In genomic region chr16:11685735-11686340, GRCm38 (mm10) we compare ENCODE assay signal across 21 mouse cellular contexts.
A peak's percentile ranks its signal among the peaks of the same experiment; 100 is the strongest.
DNase-seq lines count a peak whose midpoint lies in the region; ATAC-seq and TF ChIP-seq lines count a peak whose summit lies in the region.
"Had no signal": no experiment of that assay in that cellular context is flagged by ENCODE, and none has a peak within 500 bp of the region (broad histone marks: within the 10 kb centered on the region; RNA-seq: fewer than 3 reads in every experiment).

No protein-coding gene starts in this region.

- no peaks in the 10 kb centered on the region for H3K79me2 ChIP-seq in heart, adult 2 months (replicated peaks; ENCODE audit: control insufficient read depth, insufficient read depth, low read length)
- no peaks in the 10 kb centered on the region for H3K79me2 ChIP-seq in CH12.LX (replicated peaks; ENCODE audit: control insufficient read depth, extremely low read depth, insufficient read depth, poor library complexity, severe bottlenecking)

- TF ChIP-seq RAD21 in CH12.LX (IDR thresholded peaks at IDR 0.05; ENCODE audit: low read depth, low read length): no peak

- dilution Hi-C loops in CH12.LX (cut with MboI; ENCODE audit: extremely low pct_ligation_motif_present, extremely low pct_unique_long_range_greater_than_20kb, low sequenced_read_pairs): no loop called here

- H3K27me3 ChIP-seq in heart, postnatal 0 days (ENCODE audit: control insufficient read depth, insufficient read depth, low read length): no peaks in the 10 kb centered on the region
- no peaks in the 10 kb centered on the region for H3K27me3 ChIP-seq in heart, adult 2 months (ENCODE audit: control insufficient read depth, insufficient read depth, low read length)
- no peaks in the 10 kb centered on the region for H3K27me3 ChIP-seq in CH12.LX (replicated peaks)
- H3K27me3 ChIP-seq: forebrain, embryonic 12.5 days; Patski; stomach, embryonic 15.5 days had no signal

- H3K4me1 ChIP-seq in heart, postnatal 0 days (ENCODE audit: control insufficient read depth, insufficient read depth): peaks cover 10% of the 10 kb centered on the region
- peaks cover 3% of the 10 kb centered on the region; the same call in 1 of the 2 replicates for H3K4me1 ChIP-seq in heart, adult 2 months (ENCODE audit: control insufficient read depth, insufficient read depth, low read length)
- H3K4me1 ChIP-seq in CH12.LX (ENCODE audit: control insufficient read depth in 1 of 2, insufficient read depth in 2 of 2): peaks cover 5 to 32% of the 10 kb centered on the region in 2 experiments; a peak in 3 of 4 replicates
- H3K4me1 ChIP-seq: embryonic facial prominence, embryonic 10.5 days; forebrain, embryonic 12.5 days; limb, embryonic 10.5 days; stomach, embryonic 15.5 days had no signal

- no peak for TF ChIP-seq POLR2A in heart, adult 2 months (IDR thresholded peaks at IDR 0.05; ENCODE audit: insufficient read depth, low read depth, low read length)
- no peak for TF ChIP-seq POLR2A in CH12.LX (IDR thresholded peaks at IDR 0.05; ENCODE audit: low read depth, low read length)

- 81% methylated on average over 3 of the region's 3 CpGs for WGBS in heart, postnatal 0 days
- 81% methylated on average over 3 of the region's 3 CpGs for WGBS in heart, adult 2 months

- peak; percentile 1 for DNase-seq in heart, postnatal 0 days (ENCODE audit: low spot score)
- DNase-seq in heart, adult 2 months: no peak
- peak; percentile 40 for DNase-seq in CH12.LX (ENCODE audit: extremely low read depth)
- no peak for DNase-seq in urinary bladder, postnatal 10 days (ENCODE audit: low spot score)
- no peak for DNase-seq in adrenal gland, postnatal 25 days
- DNase-seq in urinary bladder, postnatal 4 days (ENCODE audit: low spot score in 2 of 2): no peak
- DNase-seq: cerebellum, adult 2 months; cerebellum, postnatal 36 days; gastrocnemius, postnatal 10 days; kidney, postnatal 4 days; lung, adult 18-20 months; lung, postnatal 14 days; spleen, adult 18-20 months; thymus, adult 2 months had no signal

- no peak overlapping the region for H3K9ac ChIP-seq in heart, postnatal 0 days (replicated peaks; ENCODE audit: low read depth, low read length)
- no peak overlapping the region for H3K9ac ChIP-seq in heart, adult 2 months (ENCODE audit: low read depth, low read length)
- no peak overlapping the region for H3K9ac ChIP-seq in CH12.LX (ENCODE audit: insufficient read depth, low read depth)
- H3K9ac ChIP-seq: forebrain, embryonic 12.5 days; stomach, embryonic 15.5 days had no signal

- TF ChIP-seq EP300 in heart, postnatal 0 days (IDR thresholded peaks at IDR 0.05; ENCODE audit: low read depth): no peak
- TF ChIP-seq EP300 in heart, adult 2 months (IDR thresholded peaks at IDR 0.05; ENCODE audit: insufficient read depth, low read depth, low read length): no peak
- no peak for TF ChIP-seq EP300 in CH12.LX (IDR thresholded peaks at IDR 0.05; ENCODE audit: low read length)

- H3K36me3 ChIP-seq in heart, postnatal 0 days (replicated peaks; ENCODE audit: control insufficient read depth, insufficient read depth, low read length): no peaks in the 10 kb centered on the region
- no peaks in the 10 kb centered on the region for H3K36me3 ChIP-seq in heart, adult 2 months (ENCODE audit: control insufficient read depth, insufficient read depth, low read length)
- H3K36me3 ChIP-seq in CH12.LX (replicated peaks in 1 of 2; ENCODE audit: control insufficient read depth in 1 of 2, insufficient read depth in 1 of 2, low read length in 1 of 2): peaks cover 0 to 2% of the 10 kb centered on the region in 2 experiments
- H3K36me3 ChIP-seq: embryonic facial prominence, embryonic 10.5 days; forebrain, embryonic 12.5 days; limb, embryonic 10.5 days; stomach, embryonic 15.5 days had no signal

- no peaks in the 10 kb centered on the region for H3K9me3 ChIP-seq in heart, postnatal 0 days (replicated peaks; ENCODE audit: control insufficient read depth, low read length)
- H3K9me3 ChIP-seq in CH12.LX (replicated peaks; ENCODE audit: low read length): peaks cover 2% of the 10 kb centered on the region
- H3K9me3 ChIP-seq: embryonic facial prominence, embryonic 10.5 days; forebrain, embryonic 12.5 days; limb, embryonic 10.5 days; stomach, embryonic 15.5 days had no signal

- no peak overlapping the region for H3K4me3 ChIP-seq in heart, postnatal 0 days (ENCODE audit: low read depth, low read length)
- H3K4me3 ChIP-seq in heart, adult 2 months: no peak overlapping the region
- H3K4me3 ChIP-seq in CH12.LX (replicated peaks in 1 of 3; ENCODE audit: low read depth in 2 of 3, low read length in 2 of 3, poor library complexity in 1 of 3): no peak overlapping the region
- H3K4me3 ChIP-seq: embryonic facial prominence, embryonic 10.5 days; forebrain, embryonic 12.5 days; limb, embryonic 10.5 days; stomach, embryonic 15.5 days had no signal

- no peak overlapping the region for H3K27ac ChIP-seq in heart, postnatal 0 days (ENCODE audit: low read depth)
- H3K27ac ChIP-seq in heart, adult 2 months: no peak overlapping the region
- no peak overlapping the region for H3K27ac ChIP-seq in CH12.LX (ENCODE audit: insufficient read depth, low read depth)
- H3K27ac ChIP-seq: embryonic facial prominence, embryonic 10.5 days; forebrain, embryonic 12.5 days; limb, embryonic 10.5 days; stomach, embryonic 15.5 days had no signal

- intact Hi-C loops in heart, adult 2 months (cut with DNase I): no loop called here

- in situ Hi-C loops in CH12.LX (cut with MboI; ENCODE audit: low pct_ligation_motif_present, low pct_unique_long_range_greater_than_20kb, low sequenced_read_pairs): no loop called here

- ATAC-seq in heart, postnatal 0 days (ENCODE audit: insufficient read depth, low read depth): no peak
- ATAC-seq in hematopoietic stem cell, adult 5-6 weeks (replicated peaks in 1 of 2; ENCODE audit: insufficient read depth in 1 of 2, low FRiP score in 2 of 2, low TSS enrichment in 1 of 2, low read depth in 1 of 2, poor library complexity in 2 of 2, severe bottlenecking in 2 of 2): peak; percentile 45 to 76; a peak in 3 of 4 replicates
- peak; percentile 41 for ATAC-seq in neutrophil, adult 5-6 weeks (ENCODE audit: extremely low read depth, insufficient number of reproducible peaks, low FRiP score, poor library complexity, severe bottlenecking)
- ATAC-seq: Patski had no signal

- no peak for TF ChIP-seq CTCF in heart, postnatal 0 days (IDR thresholded peaks at IDR 0.05; ENCODE audit: low read depth)
- no peak for TF ChIP-seq CTCF in heart, adult 2 months (IDR thresholded peaks at IDR 0.05)
- TF ChIP-seq CTCF in CH12.LX (conservative IDR thresholded peaks at IDR 0.05 in 1 of 2, IDR thresholded peaks at IDR 0.05 in 1 of 2; ENCODE audit: low read depth in 2 of 2, low read length in 2 of 2): no peak

- H3K4me2 ChIP-seq in heart, postnatal 0 days (ENCODE audit: low read depth, low read length): no peak overlapping the region
- no peak overlapping the region for H3K4me2 ChIP-seq in CH12.LX (ENCODE audit: insufficient read depth, low read depth, poor library complexity, severe bottlenecking)
- H3K4me2 ChIP-seq: forebrain, embryonic 12.5 days; stomach, embryonic 15.5 days had no signal

TF ChIP-seq in CH12.LX, 34 proteins besides CTCF, POLR2A, EP300 and RAD21:
- no peak for TF ChIP-seq MEF2A (IDR thresholded peaks at IDR 0.05; ENCODE audit: borderline replicate concordance, low read depth, low read length)
- no peak for TF ChIP-seq GABPA (IDR thresholded peaks at IDR 0.05; ENCODE audit: insufficient replicate concordance, low read depth, low read length)
- no peak for TF ChIP-seq USF2 (conservative IDR thresholded peaks at IDR 0.05; ENCODE audit: low read depth, low read length)
- TF ChIP-seq E2F4 (IDR thresholded peaks at IDR 0.05; ENCODE audit: insufficient replicate concordance, low read depth, low read length): no peak
- no peak for TF ChIP-seq ETS1 (conservative IDR thresholded peaks at IDR 0.05; ENCODE audit: low read depth, low read length)
- no peak for TF ChIP-seq BHLHE40 (IDR thresholded peaks at IDR 0.05; ENCODE audit: low read depth, low read length)
- TF ChIP-seq NRF1 (IDR thresholded peaks at IDR 0.05; ENCODE audit: low read depth, low read length): no peak
- no peak for TF ChIP-seq MAX (IDR thresholded peaks at IDR 0.05; ENCODE audit: low read length)
- no peak for TF ChIP-seq TBP (conservative IDR thresholded peaks at IDR 0.05; ENCODE audit: low read depth, low read length)
- TF ChIP-seq RCOR1 (conservative IDR thresholded peaks at IDR 0.05; ENCODE audit: low read depth, low read length): no peak
- no peak for TF ChIP-seq ZNF384 (IDR thresholded peaks at IDR 0.05; ENCODE audit: low read depth, low read length)

Comparison
In these comparisons a context has a peak if more than half of its experiments do, and no peak if none do; other contexts are left out.
1. DNase-seq: peak in heart, postnatal 0 days (single experiment) and CH12.LX (single experiment); none in heart, adult 2 months (0 of 2), urinary bladder, postnatal 10 days (single experiment), adrenal gland, postnatal 25 days (single experiment) and urinary bladder, postnatal 4 days (0 of 2).